Mouse (Mus musculus) heart, postnatal 0 days (tissue): ENCODE data around the gene Tsg101. TPM values are rescaled to one million over a fixed set of nuclear protein-coding genes. Genes with fewer than 3 reads are reported as not detected.

Source experiments
- ATAC-seq: fragments of 200-750 bp; cut with Nextera tagmentation; 2 replicates; pipeline ENCODE4 v1.8.0; 2017; ENCODE audit warnings: low read depth, moderate number of reproducible peaks, moderate library complexity; ENCODE audit not compliant: insufficient read depth
- DNase-seq: peaks from one replicate; pipeline ENCODE4 v3.0.0-alpha.2; 2016; ENCODE audit warnings: low spot score
- H3K27ac ChIP-seq: fragments of 300-500 bp; sonication (generic); 2 replicates; pipeline ENCODE4 v1.5.1; 2014; ENCODE audit warnings: low read depth, mild to moderate bottlenecking
- H3K27me3 ChIP-seq: fragments of 300-500 bp; sonication (generic); 2 replicates; pipeline ENCODE4 v1.6.1; 2014; ENCODE audit warnings: low read length, mixed read lengths; ENCODE audit not compliant: control insufficient read depth, insufficient read depth
- H3K36me3 ChIP-seq: fragments of 300-500 bp; sonication (generic); replicated peaks from 2 replicates; pipeline ENCODE4 v1.6.1; 2014; ENCODE audit warnings: low read length, mixed read lengths; ENCODE audit not compliant: control insufficient read depth, insufficient read depth
- H3K4me1 ChIP-seq: fragments of 300-500 bp; sonication (generic); 2 replicates; pipeline ENCODE4 v1.6.1; 2014; ENCODE audit warnings: antibody characterized with exemption; ENCODE audit not compliant: control insufficient read depth, insufficient read depth
- H3K4me2 ChIP-seq: fragments of 300-500 bp; sonication (generic); 2 replicates; pipeline ENCODE4 v1.6.1; 2014; ENCODE audit warnings: low read depth, mild to moderate bottlenecking, low read length, moderate library complexity
- H3K4me3 ChIP-seq: fragments of 300-500 bp; sonication (generic); 2 replicates; pipeline ENCODE4 v1.5.1; 2014; ENCODE audit warnings: low read depth, low read length
- H3K9ac ChIP-seq: fragments of 300-500 bp; sonication (generic); replicated peaks from 2 replicates; pipeline ENCODE4 v1.6.1; 2014; ENCODE audit warnings: low read depth, low read length, mixed read lengths
- H3K9me3 ChIP-seq: fragments of 300-500 bp; sonication (generic); replicated peaks from 2 replicates; pipeline ENCODE4 v1.6.1; 2016; ENCODE audit warnings: low read length; ENCODE audit not compliant: control insufficient read depth
- CTCF ChIP-seq: IDR thresholded peaks from 2 replicates; pipeline ENCODE4 v1.5.1; 2016; ENCODE audit warnings: antibody characterized with exemption, control low read depth, low read depth
- EP300 ChIP-seq: IDR thresholded peaks from 2 replicates; pipeline ENCODE4 v1.6.1; 2016; ENCODE audit warnings: antibody characterized with exemption, low read depth
- WGBS: fragments of 180-500 bp; shearing (Covaris S2); extraction: QIAGEN DNeasy Blood & Tissue Kit; methylation state at CpG from one replicate; pipeline ENCODE4 v1.1.7; 2014; 5-methylcytosine and 5-hydroxymethylcytosine counted together
- polyA plus RNA-seq: library from polyadenylated mRNA; unstranded; fragments of >200 nt; fragmentation: Nextera tagmentation; extraction: Ambion mirVana; gene quantifications from 2 replicates; pipeline ENCODE4 v1.2.1, GENCODE M21; 2015
- total RNA-seq: library from RNA; depleted of rRNA; stranded (reverse); fragments of >200 nt; gene quantifications from 2 replicates; pipeline ENCODE4 v1.2.3, GENCODE M21; 2014; ENCODE audit warnings: low replicate concordance

Tsg101 gene
- total and polyA plus RNA-seq, 2 experiments from 2014 or later, result 116 to 164 TPM

DNA sequence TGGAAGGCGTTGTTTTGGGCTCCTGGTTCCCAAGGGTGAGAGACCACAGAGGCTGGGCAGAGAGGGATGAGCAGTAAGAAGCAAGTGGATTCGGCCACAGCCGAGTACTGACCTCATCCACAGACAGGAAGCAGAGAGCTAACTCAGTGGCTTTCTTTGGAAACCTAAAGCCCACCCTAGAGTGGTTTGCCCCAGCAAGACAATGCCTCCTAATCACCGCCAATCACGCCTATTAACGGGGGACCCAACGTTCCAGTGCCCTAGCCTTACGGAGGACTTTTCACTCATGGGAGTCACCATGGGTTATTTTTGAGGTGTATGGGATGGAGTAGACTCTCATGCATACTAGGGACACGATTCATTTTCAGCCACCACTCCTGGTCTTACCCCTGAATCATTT is 66.4 kb downstream of the Tsg101 start:
- TF ChIP-seq CTCF, result no peak
- no peak for TF ChIP-seq EP300
- no peak overlapping the region for H3K9ac ChIP-seq
- H3K36me3 ChIP-seq, result peaks cover 80% of the 10 kb centered on the region
- no peak overlapping the region for H3K4me3 ChIP-seq
- DNase-seq (no peak), ATAC-seq (no peak)
- H3K4me2 ChIP-seq, result no peak overlapping the region
- H3K4me1 ChIP-seq, result no peaks in the 10 kb centered on the region
- WGBS, result 76% methylated on average over 9 of the region's 9 CpGs
- no peaks in the 10 kb centered on the region for H3K27me3 ChIP-seq
- H3K9me3 ChIP-seq, result no peaks in the 10 kb centered on the region
- H3K27ac ChIP-seq, result no peak overlapping the region; the same call in 1 of the 2 replicates

DNA sequence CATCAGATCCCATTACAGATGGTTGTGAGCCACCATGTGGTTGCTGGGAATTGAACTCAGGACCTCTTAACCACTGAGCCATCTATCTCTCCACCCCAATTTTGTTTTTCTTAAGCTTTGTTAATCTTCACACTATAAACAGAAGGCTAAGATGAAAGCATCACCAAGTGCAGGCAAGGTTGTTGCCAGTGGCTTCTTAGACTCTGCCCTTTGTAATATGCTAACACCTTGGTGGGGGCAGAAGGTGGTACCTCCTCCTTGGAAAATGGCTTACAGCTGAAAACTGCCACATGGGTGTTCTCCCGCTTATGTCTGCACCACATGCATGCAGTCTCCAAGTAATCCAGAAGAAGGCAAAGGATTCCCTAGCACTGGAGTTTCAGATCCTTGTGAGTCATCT is 67.1 kb downstream of the Tsg101 start:
- H3K27ac ChIP-seq, result no peak overlapping the region
- H3K27me3 ChIP-seq, result no peaks in the 10 kb centered on the region
- no peak for TF ChIP-seq CTCF
- no peak for TF ChIP-seq EP300
- peaks cover 87% of the 10 kb centered on the region for H3K36me3 ChIP-seq
- no peak overlapping the region for H3K4me2 ChIP-seq
- H3K9ac ChIP-seq, result no peak overlapping the region
- no peak for ATAC-seq
- H3K9me3 ChIP-seq, result no peaks in the 10 kb centered on the region
- no peaks in the 10 kb centered on the region for H3K4me1 ChIP-seq
- H3K4me3 ChIP-seq, result no peak overlapping the region
- WGBS, result 83% methylated on average over 1 of the region's 1 CpGs
- no peak for DNase-seq

DNA sequence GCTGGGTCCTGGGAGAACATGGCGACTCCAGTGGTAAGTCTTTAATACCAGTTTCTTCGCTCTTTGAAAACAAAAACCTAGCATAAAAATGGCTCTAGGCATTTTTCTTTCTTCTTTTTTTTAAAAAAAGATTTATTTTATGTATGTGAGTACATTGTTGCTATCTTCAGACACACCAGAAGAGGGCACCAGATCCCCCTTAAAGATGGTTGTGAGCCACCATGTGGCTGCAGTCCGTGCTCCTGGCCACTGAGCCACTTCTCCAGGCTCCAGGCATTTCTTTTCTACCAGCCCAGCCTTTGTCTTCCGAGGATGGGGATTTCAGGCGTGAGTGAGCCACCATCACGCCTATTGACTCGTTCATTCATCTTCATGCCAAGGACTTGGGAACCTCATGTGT is 68.7 kb downstream of the Tsg101 start:
- Histone ChIP-seq H3K36me3 (peaks cover 84% of the 10 kb centered on the region), H3K9ac (no peak overlapping the region), H3K9me3 (no peaks in the 10 kb centered on the region), H3K4me3 (no peak overlapping the region), H3K27me3 (no peaks in the 10 kb centered on the region), H3K4me1 (peaks cover 3% of the 10 kb centered on the region; the same call in 1 of the 2 replicates), H3K27ac (no peak overlapping the region), H3K4me2 (no peak overlapping the region)
- DNase-seq, result no peak
- no peak for ATAC-seq
- whole genome bisulfite sequencing, result 73% methylated on average over 7 of the region's 7 CpGs
- TF ChIP-seq CTCF (0 out of 2 replicates have a peak, but pooled peaks have one; percentile 11), EP300 (no peak)

DNA sequence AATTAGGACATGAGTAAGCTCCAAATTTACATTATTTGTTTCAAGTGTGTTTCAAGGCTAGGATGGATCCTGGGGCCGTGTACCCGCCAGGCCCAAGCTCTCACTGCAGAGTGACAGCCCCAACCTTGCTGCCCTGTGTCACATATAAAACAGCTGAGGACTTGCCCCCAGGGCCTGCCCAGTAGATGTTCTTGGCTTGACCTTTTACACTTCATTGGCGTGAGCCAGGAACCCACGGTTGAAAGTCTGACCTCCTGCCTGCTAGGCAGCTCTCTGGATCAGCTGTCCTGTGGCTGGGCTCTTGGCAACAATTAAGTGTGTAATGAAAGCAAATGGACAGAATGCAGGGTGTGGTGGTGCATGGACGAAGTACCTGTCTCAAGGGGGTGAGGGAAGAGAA is 70.5 kb downstream of the Tsg101 start:
- H3K9ac ChIP-seq, result 0 out of 2 replicates have a peak overlapping the region, but pooled peaks have one; percentile 7
- no peak for TF ChIP-seq CTCF
- TF ChIP-seq EP300, result no peak
- DNase-seq (no peak), ATAC-seq (no peak)
- H3K9me3 ChIP-seq, result no peaks in the 10 kb centered on the region
- no peak overlapping the region for H3K27ac ChIP-seq
- no peak overlapping the region for H3K4me3 ChIP-seq
- H3K27me3 ChIP-seq, result no peaks in the 10 kb centered on the region
- peaks cover 11% of the 10 kb centered on the region for H3K4me1 ChIP-seq
- H3K4me2 ChIP-seq, result no peak overlapping the region
- 62% methylated on average over 5 of the region's 5 CpGs for WGBS
- peaks cover 69% of the 10 kb centered on the region for H3K36me3 ChIP-seq

DNA sequence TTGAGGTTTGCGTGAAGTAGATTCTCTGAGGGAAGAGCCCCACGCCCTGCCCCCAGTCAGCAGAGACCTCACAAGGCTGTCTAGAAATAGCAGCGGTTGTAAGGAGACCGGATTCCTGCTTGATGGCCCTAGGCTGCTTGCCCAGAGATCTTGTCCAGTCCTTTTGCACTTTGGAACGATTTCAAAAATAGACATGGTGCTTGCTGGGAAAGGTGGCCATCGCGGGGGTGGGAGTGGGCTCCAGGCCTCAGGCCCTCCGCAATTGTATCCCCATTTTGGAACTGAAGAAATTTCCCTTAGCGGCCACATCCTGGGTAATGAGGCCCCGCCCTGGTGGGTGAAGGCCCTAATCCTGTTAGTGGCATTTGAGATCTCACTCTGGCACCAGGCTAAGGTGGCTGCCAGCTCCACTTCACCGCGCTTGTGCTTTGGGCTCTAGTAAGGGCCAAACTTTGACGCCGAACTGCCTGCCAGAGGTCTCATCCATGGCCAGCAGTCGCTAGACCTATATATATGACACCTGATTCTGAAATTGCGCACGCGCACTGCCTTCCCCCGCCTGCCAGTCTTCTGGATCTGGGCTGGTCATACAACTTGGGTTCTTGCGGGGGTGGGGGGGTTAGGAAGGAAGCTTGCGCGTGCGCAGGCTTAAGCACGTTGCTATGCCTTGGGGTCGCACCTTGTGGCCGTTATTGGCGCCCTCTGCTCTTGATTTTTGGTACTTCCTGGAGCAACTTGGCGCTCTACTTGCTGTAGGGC is 73.1 kb downstream of the Tsg101 start:
- peaks cover 43% of the 10 kb centered on the region for H3K36me3 ChIP-seq
- peak overlapping the region; percentile 76 for H3K4me3 ChIP-seq
- TF ChIP-seq EP300 (no peak), CTCF (peak; percentile 22; the same call in 1 of the 2 replicates)
- WGBS, result under 1% methylated on average over 28 of the region's 28 CpGs
- no peaks in the 10 kb centered on the region for H3K27me3 ChIP-seq
- H3K9me3 ChIP-seq, result no peaks in the 10 kb centered on the region
- ATAC-seq (peak; percentile 56), DNase-seq (peak; percentile 84)
- peak overlapping the region; percentile 94 for H3K27ac ChIP-seq
- H3K4me2 ChIP-seq, result peak overlapping the region; percentile 73
- peak overlapping the region; percentile 78 for H3K9ac ChIP-seq
- H3K4me1 ChIP-seq, result peaks cover 11% of the 10 kb centered on the region
